Mouse (Mus musculus): ENCODE measurements around the gene Guf1.
A peak's percentile ranks its signal among the peaks of the same experiment; 100 is the strongest.

- TF ChIP-seq CTCF (IDR thresholded peaks at IDR 0.05; ENCODE audit: low read depth) (peak; percentile 58), EP300 (IDR thresholded peaks at IDR 0.05; ENCODE audit: low read depth) (no peak)
These were observed 35.1 kb downstream of the Guf1 start, which contains the start of gene Gnpda2 for GRCm38 (mm10) chr5:69591640-69592461.

All from liver, embryonic 14.5 days (tissue).